In genomic region chr6:39206581-39207461, GRCm38 (mm10) we compare ENCODE assay signal across 8 mouse cellular contexts. TPM values are rescaled to one million over a fixed set of nuclear protein-coding genes. Genes with fewer than 3 reads are reported as not detected.
A peak's percentile ranks its signal among the peaks of the same experiment; 100 is the strongest.
DNase-seq lines count a peak whose midpoint lies in the region; ATAC-seq and TF ChIP-seq lines count a peak whose summit lies in the region.

Gene Kdm7a, minus strand, starts transcription at chr6:39206789.

- no peak for TF ChIP-seq CTCF in C2C12 (IDR thresholded peaks at IDR 0.05; ENCODE audit: control insufficient read depth, insufficient read depth, insufficient read length)
- TF ChIP-seq CTCF in brain, embryonic 14.5 days (IDR thresholded peaks at IDR 0.05; ENCODE audit: borderline replicate concordance, extremely low read depth, insufficient read depth, insufficient read length) = no peak
- no peak for TF ChIP-seq CTCF in liver, adult 2 months (IDR thresholded peaks at IDR 0.05; ENCODE audit: low read depth, low read length)

- no peaks in the 10 kb centered on the region for H3K36me3 ChIP-seq in C2C12 (ENCODE audit: control insufficient read depth, insufficient read depth)
- H3K36me3 ChIP-seq in erythroblast, embryonic 14.5 days (ENCODE audit: control insufficient read depth) = peaks cover 4% of the 10 kb centered on the region
- no peaks in the 10 kb centered on the region for H3K36me3 ChIP-seq in heart, embryonic 12.5 days
- no peaks in the 10 kb centered on the region for H3K36me3 ChIP-seq in kidney, embryonic 16.5 days (ENCODE audit: insufficient read depth, low read length)
- no peaks in the 10 kb centered on the region for H3K36me3 ChIP-seq in liver, adult 2 months (ENCODE audit: control insufficient read depth, insufficient read depth, low read length)

- no peaks in the 10 kb centered on the region for H3K27me3 ChIP-seq in C2C12 (ENCODE audit: control insufficient read depth, insufficient read depth, insufficient read length)
- peaks cover 20% of the 10 kb centered on the region for H3K27me3 ChIP-seq in erythroblast, embryonic 14.5 days (ENCODE audit: control insufficient read depth)
- no peaks in the 10 kb centered on the region for H3K27me3 ChIP-seq in heart, embryonic 12.5 days (replicated peaks)
- H3K27me3 ChIP-seq in kidney, embryonic 16.5 days (ENCODE audit: insufficient read depth, low read length) = no peaks in the 10 kb centered on the region
- H3K27me3 ChIP-seq in liver, adult 2 months (ENCODE audit: control insufficient read depth, insufficient read depth, low read length) = no peaks in the 10 kb centered on the region

- H3K4me2 ChIP-seq in heart, embryonic 12.5 days = peak within 1 kb of the TSS; percentile 93
- H3K4me2 ChIP-seq in kidney, embryonic 16.5 days (replicated peaks; ENCODE audit: low read depth, low read length) = peak within 1 kb of the TSS; percentile 83

- ATAC-seq in heart, embryonic 12.5 days (ENCODE audit: insufficient number of reproducible peaks, low FRiP score) = peak; percentile 86
- peak; percentile 86 for ATAC-seq in kidney, embryonic 16.5 days (ENCODE audit: low FRiP score, low TSS enrichment)
- peak; percentile 57 for ATAC-seq in monocyte, adult 5-6 weeks (replicated peaks; ENCODE audit: insufficient number of reproducible peaks, low FRiP score, low TSS enrichment, poor library complexity, severe bottlenecking)

- peaks cover 36% of the 10 kb centered on the region for H3K4me1 ChIP-seq in erythroblast, embryonic 14.5 days (ENCODE audit: control insufficient read depth)
- H3K4me1 ChIP-seq in heart, embryonic 12.5 days (replicated peaks) = peaks cover 4% of the 10 kb centered on the region
- peaks cover 10% of the 10 kb centered on the region; the same call in 1 of the 2 replicates for H3K4me1 ChIP-seq in kidney, embryonic 16.5 days (ENCODE audit: insufficient read depth, low read length)
- H3K4me1 ChIP-seq in liver, adult 2 months (ENCODE audit: control insufficient read depth, insufficient read depth, low read length) = peaks cover 4% of the 10 kb centered on the region; the same call in 1 of the 2 replicates

- H3K4me3 ChIP-seq in C2C12 (ENCODE audit: insufficient read depth, poor library complexity, severe bottlenecking) = peak within 1 kb of the TSS; percentile 69
- H3K4me3 ChIP-seq in erythroblast, embryonic 14.5 days (replicated peaks) = peak within 1 kb of the TSS; percentile 89
- peak within 1 kb of the TSS; percentile 93 for H3K4me3 ChIP-seq in heart, embryonic 12.5 days
- H3K4me3 ChIP-seq in kidney, embryonic 16.5 days (ENCODE audit: low read length) = peak within 1 kb of the TSS; percentile 99
- H3K4me3 ChIP-seq in liver, adult 2 months (ENCODE audit: insufficient read depth, low read depth, low read length) = peak within 1 kb of the TSS; percentile 98

- H3K79me2 ChIP-seq in C2C12 (ENCODE audit: control insufficient read depth, insufficient read depth) = no peaks in the 10 kb centered on the region
- H3K79me2 ChIP-seq in liver, adult 2 months (ENCODE audit: control insufficient read depth, insufficient read depth, low read length) = peaks cover 8% of the 10 kb centered on the region

- peak within 1 kb of the TSS; percentile 94 for H3K9ac ChIP-seq in heart, embryonic 12.5 days
- peak within 1 kb of the TSS; percentile 99 for H3K9ac ChIP-seq in kidney, embryonic 16.5 days (replicated peaks; ENCODE audit: low read length)
- H3K9ac ChIP-seq in liver, adult 2 months (ENCODE audit: low read depth, low read length) = peak within 1 kb of the TSS; percentile 97

- H3K79me3 ChIP-seq in C2C12 (ENCODE audit: low read depth) = no peaks in the 10 kb centered on the region

- 5% methylated on average over 116 of the region's 124 CpGs for WGBS in heart, embryonic 12.5 days
- under 1% methylated on average over 100 of the region's 124 CpGs for WGBS in kidney, embryonic 16.5 days
- WGBS in liver, adult 2 months = under 1% methylated on average over 113 of the region's 124 CpGs

- peak; percentile 96 for DNase-seq in brain, embryonic 14.5 days (ENCODE audit: low read depth)
- DNase-seq in liver, adult 2 months (ENCODE audit: extremely low read depth, low read depth, low spot score) = peak; percentile 54
- peak; percentile 88 to 91 for DNase-seq in spleen, postnatal 36 days (ENCODE audit: low spot score in 2 of 2)

- TF ChIP-seq POLR2A in brain, embryonic 14.5 days (IDR thresholded peaks at IDR 0.05; ENCODE audit: borderline replicate concordance, extremely low read depth, insufficient read depth, insufficient read length, poor library complexity, severe bottlenecking) = peak; percentile 77
- TF ChIP-seq POLR2A in liver, adult 2 months (IDR thresholded peaks at IDR 0.05; ENCODE audit: extremely low read depth, insufficient read depth, low read length) = peak; percentile 40; the same call in 1 of the 2 replicates

- no peaks in the 10 kb centered on the region for H3K9me3 ChIP-seq in erythroblast, embryonic 14.5 days (ENCODE audit: control insufficient read depth, low read length)
- H3K9me3 ChIP-seq in heart, embryonic 12.5 days (replicated peaks) = no peaks in the 10 kb centered on the region
- H3K9me3 ChIP-seq in kidney, embryonic 16.5 days (ENCODE audit: low read length) = no peaks in the 10 kb centered on the region

- H3ac ChIP-seq in C2C12 (ENCODE audit: control insufficient read depth, insufficient read length, low read depth) = peak within 1 kb of the TSS; percentile 94

- H3K27ac ChIP-seq in heart, embryonic 12.5 days (ENCODE audit: poor library complexity, severe bottlenecking) = peak within 1 kb of the TSS; percentile 97
- peak within 1 kb of the TSS; percentile 94 for H3K27ac ChIP-seq in kidney, embryonic 16.5 days (ENCODE audit: low read length)
- H3K27ac ChIP-seq in liver, adult 2 months (replicated peaks; ENCODE audit: insufficient read depth, low read depth, low read length) = peak within 1 kb of the TSS; percentile 85

TF ChIP-seq in C2C12, 6 proteins besides CTCF, POLR2A, EP300 and RAD21:
- no peak for TF ChIP-seq USF1 (IDR thresholded peaks at IDR 0.05; ENCODE audit: low read depth)
- no peak for TF ChIP-seq MAX (IDR thresholded peaks at IDR 0.05)
- no peak for TF ChIP-seq MYOD1 (IDR thresholded peaks at IDR 0.05; ENCODE audit: control insufficient read depth, insufficient read length, low read depth)
- TF ChIP-seq CEBPB (IDR thresholded peaks at IDR 0.05; ENCODE audit: low read depth) = no peak
- TF ChIP-seq FOSL1 (IDR thresholded peaks at IDR 0.05; ENCODE audit: insufficient read depth, low read length, poor library complexity, severe bottlenecking) = no peak
- no peak for TF ChIP-seq MYOG (IDR thresholded peaks at IDR 0.05; ENCODE audit: control insufficient read depth, extremely low read depth, insufficient read length)

RNA-seq across cellular contexts. Expression of gene Kdm7a, which starts in this region (rescaled TPM):
- 0.42 TPM for polyA plus RNA-seq in C2C12 (2012; fragmentation: generic; extraction: Trizol)
- 7.1 and 9.6 TPM in 2 replicates for polyA plus RNA-seq in brain, embryonic 14.5 days (2012; rRNA removed)
- 0.79 and 1.1 TPM in 2 replicates for polyA plus RNA-seq in erythroblast, embryonic 14.5 days (2012)
- polyA plus RNA-seq in heart, embryonic 12.5 days (2016; fragmentation: Nextera tagmentation; extraction: Ambion mirVana) = 6.8 and 7.1 TPM in 2 replicates
- polyA plus RNA-seq in kidney, embryonic 16.5 days (2015; fragmentation: Nextera tagmentation; extraction: Ambion mirVana) = 5.7 and 6.2 TPM in 2 replicates
- 9.1 and 9.5 TPM in 2 replicates for total RNA-seq in liver, adult 2 months (2014; rRNA removed)
- polyA plus RNA-seq in liver, adult 2 months (2012; rRNA removed) = 1.1 and 1.4 TPM in 2 replicates
- 102 to 109 TPM (median 106 TPM) in 3 replicates for total RNA-seq in monocyte, adult 5-6 weeks (2017)

Comparison
In these comparisons a context has a peak if more than half of its experiments do, and no peak if none do; other contexts are left out.
1. Peak in every context shown above with its lines: DNase-seq, ATAC-seq, H3K4me3 ChIP-seq and H3K27ac ChIP-seq.